Mouse (Mus musculus): Measurements from ENCODE around the gene Mad1l1.

DNA sequence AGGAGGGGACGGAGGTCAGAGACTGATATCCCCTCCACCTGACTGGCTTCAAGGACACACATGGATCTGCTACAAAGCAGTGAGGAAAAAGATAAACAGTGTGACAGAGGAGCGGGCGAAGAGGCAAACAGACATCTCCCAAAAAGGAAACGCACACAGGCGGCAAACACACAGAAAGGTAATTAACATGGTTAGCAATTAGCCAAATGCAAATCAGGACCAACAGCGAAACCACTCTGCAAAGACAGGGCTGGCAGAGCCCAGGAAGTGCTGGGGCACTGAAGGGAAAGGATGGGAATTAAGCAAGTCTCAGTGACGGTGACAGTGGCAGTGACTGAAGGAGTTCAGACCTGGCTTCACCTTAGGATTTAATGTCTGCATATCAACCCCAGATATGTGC is 187.3 kb downstream of the Mad1l1 start:
- TF ChIP-seq MEF2A (IDR thresholded peaks at IDR 0.05; ENCODE audit: extremely low read depth, insufficient replicate concordance, low read depth, low read length, poor library complexity, severe bottlenecking), result no peak
- TF ChIP-seq ZC3H11A (IDR thresholded peaks at IDR 0.05; ENCODE audit: low read depth, low read length), result no peak
- TF ChIP-seq TCF12 (IDR thresholded peaks at IDR 0.05; ENCODE audit: low read depth, low read length), result no peak
- TF ChIP-seq EP300 (IDR thresholded peaks at IDR 0.05; ENCODE audit: low read depth in 1 of 2, low read length in 2 of 2), result no peak

All from MEL (cell line).